Mouse (Mus musculus) Muller cell, postnatal 12 days (primary cell): ENCODE data around the gene Sptan1.
A peak's percentile ranks its signal among the peaks of the same experiment; 100 is the strongest.

Source experiments
- DNase-seq: peaks from one replicate; pipeline ENCODE4 v3.0.0-alpha.2; 2015; ENCODE audit errors: inconsistent ontology term

Sptan1 gene

DNA sequence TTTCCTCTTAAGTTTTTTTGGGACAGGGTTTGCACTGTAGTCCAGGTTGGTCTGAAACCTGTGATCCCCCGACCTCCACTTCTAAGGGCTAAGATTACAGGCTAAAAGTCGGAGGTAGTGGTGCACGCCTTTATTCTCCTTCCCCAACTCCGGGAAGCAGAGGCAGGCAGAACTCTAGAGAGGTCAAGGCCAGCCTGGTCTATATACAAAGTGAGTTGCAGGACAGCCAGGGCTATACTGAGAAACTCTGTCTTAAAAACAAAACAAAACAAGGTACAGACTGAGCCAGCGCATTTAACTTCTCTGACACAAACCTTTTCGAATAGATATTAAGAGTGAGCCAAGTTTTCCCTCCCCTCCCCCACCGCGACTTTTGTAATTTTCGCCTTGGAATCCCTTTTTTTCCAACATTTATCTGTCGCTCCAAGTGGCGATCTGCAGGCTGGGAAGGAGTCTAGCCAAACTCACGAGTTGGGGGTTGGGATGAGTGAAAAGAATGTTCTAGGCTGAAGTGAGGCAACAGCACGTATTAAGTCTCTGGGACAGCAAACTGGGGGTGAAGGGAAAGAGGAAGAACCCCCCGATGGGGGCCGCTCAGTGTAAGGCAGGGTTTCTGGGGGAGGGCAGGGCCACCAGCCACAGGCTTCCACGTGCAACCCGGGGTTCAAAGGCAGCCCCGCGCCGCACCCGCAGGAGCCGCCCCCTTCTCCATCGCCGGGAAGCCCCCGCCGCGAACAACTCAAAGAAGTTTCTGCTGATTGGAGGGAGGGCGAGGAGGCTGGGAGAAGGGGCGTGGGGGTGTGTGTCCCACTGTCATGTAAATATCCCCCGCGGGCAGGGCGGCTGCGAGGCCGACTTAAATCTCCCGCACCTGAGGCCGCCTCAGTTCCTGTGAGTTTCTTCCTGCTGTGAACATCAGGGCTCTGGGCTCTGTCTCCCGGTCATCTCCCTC lies 96.1 kb downstream of the Sptan1 start:
- peak; percentile 71 for DNase-seq

DNA sequence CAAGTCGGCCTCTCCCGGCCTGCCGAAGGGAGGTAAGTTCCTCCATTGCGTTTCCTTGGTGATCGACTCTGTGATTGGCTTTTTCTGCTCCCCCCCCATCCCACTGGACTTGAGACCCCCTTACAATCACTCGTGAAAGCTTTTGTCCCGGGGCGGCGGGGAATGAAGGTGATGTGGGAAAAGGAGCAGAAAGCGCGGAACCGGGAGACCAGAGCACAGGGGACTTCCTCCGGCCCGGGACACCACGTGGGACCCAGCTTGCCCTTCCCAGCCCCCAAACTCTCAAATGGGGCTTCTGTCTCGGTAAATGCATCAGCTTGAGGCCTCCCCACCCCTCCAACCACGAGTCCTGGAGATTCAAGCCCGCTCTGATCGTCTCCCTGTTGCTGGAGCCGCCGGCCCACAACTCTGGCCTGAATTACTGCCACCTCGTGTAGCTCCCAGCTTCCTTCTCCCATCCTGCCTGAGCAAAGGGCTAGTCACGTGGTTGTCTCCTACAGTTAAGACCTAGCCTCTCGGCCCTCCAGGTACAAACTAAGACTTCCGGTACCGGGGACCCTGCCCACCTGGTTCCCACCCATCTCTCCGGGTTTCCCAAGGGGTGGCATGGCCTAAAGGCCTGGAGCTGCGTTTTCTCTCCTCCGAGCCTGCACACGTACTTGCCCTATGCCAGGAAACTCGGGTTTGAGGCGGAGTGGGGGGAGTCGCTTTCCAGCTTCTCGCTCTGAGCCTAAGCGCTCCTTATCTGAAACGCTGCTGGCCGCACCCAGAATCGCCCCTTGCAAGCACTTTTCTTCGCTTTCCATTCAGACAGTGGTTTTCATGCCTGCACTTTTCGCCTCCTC lies 97.1 kb downstream of the Sptan1 start:
- peak; percentile 78 for DNase-seq

DNA sequence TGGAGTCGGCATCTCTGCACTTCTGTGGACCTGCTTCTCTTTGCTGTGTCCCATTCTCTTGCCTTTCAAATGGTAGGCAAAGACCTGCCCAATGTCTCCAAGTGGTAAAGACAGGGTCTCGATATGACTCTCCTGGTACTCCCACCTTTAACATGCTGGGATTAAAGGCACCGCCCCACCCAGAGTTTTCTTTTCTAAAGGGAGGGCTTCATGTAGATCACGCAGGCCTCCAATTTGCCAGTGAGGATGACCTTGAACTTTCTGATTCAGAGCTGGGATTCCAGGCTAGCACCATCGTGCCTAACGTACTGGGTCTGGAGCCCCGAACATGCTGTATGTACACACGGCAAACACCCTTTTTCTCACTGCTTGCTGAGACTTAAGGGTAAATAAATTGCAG lies 97.9 kb downstream of the Sptan1 start:
- no peak for DNase-seq

DNA sequence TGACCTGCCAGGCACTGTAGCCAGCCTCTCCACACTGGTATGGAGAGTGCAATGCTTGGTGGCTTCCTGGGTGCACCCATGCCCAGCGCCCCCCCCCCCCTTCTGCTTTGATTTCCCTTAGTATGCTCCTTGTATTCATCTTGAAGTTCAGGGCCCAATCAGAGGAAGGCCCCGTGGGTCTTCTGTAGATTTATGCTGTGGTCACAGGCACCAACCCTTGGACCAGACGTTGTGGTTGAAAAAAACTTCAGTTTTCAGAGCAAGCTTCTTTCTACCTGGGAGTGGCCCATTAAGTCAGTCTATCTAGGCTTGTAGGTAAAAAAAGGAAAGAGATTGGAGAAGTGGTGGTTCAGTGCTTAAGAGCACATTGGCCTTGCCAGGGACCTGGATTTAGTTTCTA lies 98.4 kb downstream of the Sptan1 start:
- DNase-seq, result no peak

DNA sequence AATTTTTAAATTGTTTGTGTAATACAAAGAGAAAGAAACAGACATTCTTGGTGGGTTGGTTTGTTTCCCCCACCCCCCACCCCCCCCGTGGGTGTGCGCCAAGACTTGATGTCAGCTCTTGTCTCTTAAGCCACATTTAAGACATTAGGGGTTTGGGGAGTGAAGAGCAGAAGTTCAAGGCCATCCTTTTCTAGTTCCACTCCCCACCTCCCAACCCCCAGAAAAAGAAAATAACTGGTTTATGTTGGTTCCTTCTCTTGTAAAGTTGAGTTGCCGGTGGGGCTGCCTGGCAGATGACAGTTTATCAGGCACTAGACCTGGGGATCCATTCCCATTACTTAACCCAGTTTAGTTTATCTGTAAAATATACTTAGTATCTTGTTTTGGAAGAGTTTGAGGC lies 98.9 kb downstream of the Sptan1 start:
- DNase-seq, result no peak

DNA sequence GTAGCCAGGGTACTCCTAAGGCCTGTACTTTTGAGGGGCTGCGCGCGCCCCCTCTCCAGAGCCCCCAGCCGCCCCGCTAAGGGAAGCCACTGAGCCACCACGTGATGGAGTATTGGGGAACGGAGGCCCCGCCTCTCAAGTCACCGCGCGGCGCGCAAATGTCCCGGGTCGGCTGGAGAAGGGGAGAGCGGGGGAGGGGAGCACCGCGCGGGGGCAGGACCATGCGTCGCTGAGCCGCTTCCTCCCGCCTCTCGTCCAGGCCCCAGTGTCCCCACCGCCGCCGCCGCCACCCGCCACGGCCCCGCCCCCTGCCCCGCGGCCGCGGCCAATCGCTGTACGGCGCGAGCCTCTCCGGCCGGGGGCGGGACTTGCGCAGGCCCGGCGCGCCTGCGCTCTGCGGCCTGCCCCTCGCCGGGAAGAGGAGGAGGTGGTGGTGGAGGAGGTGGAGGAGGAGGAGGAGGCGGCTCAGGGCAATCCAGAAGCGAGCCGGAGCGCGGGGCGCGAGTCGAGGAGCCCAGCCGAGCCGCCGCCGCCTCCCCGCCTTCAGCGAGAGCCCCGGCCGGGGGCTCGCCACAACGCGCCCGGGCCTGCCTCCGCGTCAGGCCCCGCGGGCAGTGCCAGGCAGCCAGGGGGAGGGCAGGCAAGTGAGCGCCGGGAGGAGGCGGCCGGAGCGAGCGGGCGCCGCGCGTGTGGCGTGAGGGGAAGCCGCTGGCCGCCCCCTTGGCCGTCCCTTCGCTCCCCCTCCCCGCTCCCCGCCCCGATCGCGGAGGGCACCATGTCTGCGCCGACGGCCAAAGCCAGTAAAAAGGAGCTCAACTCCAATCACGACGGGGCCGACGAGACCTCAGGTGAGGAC lies 100.9 kb downstream of the Sptan1 start:
- peak; percentile 98 for DNase-seq

DNA sequence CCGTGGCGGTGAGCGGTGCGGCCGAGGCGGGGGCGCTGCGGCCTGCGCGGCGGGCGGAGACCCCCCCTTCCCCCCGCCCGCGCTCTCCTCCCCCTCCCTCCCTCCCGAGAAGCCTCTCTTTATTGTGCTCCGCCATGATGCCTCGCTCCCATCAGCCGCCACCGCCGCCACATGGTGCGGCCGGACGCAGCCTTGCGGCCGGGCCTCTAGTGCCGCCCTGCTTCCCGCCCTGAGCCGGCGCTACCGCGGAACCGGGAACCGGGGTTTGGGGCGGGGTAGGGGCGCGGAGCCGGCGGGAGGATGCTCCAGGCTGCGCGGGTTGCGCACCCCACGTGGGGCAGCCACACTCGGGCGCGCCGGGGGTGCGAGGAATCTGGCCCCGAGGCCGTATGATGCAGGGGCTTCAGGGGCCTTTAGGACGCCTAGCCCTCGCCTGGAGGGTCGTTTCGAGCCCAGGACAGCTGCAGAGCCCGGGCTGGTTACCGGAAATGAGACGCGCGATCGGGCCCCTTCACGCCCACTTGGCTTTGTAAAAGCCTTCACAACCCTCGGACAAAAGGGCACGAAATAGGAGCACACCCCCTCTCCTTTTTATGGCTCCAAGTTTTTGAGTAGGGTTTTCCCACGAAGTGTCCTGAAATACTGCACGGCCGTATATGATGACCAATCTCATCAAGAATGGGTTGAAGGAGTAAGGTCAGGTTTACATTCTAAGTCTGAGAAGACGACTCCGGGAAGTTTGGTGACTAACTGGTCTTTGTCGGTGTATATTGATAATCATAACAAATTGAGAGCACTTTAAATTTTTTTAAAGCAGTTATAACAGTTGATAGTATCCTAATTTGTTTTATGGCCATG lies 101.9 kb downstream of the Sptan1 start:
- peak; percentile 50 for DNase-seq

DNA sequence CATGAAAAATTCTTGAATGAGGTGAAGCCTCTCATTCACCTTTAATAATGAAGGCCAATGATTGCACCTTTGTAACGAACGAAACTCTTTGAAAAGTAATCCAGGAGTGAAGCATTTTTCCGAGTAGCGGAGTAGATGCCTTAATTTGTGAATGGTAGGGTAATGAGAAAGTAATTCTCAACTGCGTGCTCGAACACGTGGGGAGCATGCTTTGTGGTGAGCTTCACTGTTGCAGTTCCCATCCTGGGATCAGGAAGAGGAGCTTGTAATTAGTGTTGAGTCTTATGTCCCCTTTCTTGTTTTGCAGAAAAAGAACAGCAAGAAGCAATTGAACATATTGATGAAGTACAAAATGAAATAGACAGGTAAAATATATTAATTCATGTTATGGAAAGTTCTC lies 102.6 kb downstream of the Sptan1 start:
- DNase-seq, result no peak

DNA sequence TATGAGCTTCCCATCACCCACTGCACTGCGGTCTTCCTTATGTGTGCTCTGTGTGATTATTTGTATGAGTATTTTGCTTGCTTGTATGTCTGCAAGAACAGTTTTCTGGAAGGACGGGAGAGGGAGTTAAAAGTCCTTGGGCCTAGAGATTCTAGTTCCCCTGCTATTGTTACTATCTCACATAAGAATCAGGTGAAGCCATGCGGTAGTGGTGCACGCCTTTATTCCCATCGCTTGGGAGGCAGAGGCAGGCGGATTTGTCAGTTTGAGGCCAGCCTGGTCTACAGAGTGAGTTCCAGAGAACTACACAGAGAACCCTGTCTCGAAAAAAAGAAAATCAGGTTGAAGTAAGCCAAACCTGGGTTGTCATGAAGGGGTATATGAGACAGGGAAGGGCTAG lies 107.5 kb downstream of the Sptan1 start:
- DNase-seq, result no peak

DNA sequence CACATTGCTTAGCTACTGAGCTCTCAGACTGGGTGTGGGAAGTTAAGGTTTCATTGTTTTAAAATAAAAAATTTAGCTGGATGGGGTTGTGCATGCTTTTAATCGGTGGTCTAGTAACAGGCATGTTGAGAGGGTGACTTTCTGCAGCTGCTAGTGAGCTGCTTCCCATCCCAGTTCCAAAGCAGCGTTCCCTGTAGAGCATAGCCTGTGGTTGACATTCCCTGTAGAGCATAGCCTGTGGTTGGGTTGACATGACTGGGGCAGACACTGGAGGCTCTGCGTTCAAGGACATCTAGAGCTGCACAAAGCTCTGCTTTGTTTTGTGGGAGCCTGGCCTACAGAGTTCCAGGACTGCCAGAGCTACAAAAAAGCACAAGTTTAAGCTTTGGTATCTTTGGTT lies 107.9 kb downstream of the Sptan1 start:
- DNase-seq, result no peak

DNA sequence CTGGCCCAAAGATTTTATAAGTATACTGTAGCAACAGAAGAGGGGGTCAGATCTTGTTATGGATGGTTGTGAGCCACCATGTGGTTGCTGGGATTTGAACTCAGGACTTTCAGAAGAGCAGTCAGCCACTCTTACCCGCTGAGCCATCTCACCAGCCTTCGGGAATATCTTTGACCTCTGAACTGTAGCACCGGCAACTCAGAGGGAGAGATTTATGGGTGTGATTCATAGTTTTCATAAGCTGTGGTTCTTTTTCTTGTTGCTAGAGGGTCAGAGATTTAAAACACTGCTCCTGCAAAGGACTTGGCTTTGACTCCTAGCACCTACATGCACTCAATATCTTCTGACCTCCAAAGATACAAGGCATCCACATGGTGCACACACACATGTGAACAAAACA lies 110.3 kb downstream of the Sptan1 start:
- no peak for DNase-seq

DNA sequence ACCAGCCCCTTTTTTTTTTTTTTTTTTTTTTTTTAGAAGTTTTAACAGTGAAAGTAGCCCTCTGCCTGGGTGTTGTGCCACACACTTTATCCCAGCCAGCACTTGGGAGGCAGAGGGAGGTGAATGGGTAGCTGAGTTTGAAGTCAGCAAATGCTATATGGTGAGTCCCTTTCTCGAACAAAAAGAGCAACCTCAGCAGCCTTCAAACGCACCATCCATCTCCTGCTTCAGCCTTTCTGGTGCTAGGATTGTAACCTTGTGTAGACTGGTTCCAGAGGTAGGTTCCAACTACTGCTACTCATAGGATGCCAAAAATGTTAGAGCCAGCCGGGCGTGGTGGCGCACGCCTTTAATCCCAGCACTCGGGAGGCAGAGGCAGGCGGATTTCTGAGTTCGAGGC lies 111.1 kb downstream of the Sptan1 start:
- no peak for DNase-seq

DNA sequence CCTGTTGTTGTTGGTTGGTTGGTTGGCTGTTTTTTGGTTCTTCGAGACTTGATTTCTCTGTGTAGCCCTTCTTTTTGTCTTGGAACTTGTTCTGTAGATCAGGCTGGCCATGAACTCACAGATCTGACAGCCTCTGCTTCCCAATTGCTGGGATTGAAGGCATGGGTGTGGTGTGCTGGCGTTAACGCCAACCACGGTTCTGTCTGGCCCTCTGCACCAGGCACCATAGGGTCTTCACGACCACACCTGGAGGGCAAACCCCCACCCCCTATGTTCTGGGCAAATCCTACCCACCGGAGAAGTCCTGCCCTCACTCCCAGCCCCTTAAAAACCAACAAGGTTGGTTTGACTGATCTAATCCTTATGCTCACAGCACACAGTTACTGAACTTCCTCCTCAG lies 111.6 kb downstream of the Sptan1 start:
- DNase-seq, result no peak

DNA sequence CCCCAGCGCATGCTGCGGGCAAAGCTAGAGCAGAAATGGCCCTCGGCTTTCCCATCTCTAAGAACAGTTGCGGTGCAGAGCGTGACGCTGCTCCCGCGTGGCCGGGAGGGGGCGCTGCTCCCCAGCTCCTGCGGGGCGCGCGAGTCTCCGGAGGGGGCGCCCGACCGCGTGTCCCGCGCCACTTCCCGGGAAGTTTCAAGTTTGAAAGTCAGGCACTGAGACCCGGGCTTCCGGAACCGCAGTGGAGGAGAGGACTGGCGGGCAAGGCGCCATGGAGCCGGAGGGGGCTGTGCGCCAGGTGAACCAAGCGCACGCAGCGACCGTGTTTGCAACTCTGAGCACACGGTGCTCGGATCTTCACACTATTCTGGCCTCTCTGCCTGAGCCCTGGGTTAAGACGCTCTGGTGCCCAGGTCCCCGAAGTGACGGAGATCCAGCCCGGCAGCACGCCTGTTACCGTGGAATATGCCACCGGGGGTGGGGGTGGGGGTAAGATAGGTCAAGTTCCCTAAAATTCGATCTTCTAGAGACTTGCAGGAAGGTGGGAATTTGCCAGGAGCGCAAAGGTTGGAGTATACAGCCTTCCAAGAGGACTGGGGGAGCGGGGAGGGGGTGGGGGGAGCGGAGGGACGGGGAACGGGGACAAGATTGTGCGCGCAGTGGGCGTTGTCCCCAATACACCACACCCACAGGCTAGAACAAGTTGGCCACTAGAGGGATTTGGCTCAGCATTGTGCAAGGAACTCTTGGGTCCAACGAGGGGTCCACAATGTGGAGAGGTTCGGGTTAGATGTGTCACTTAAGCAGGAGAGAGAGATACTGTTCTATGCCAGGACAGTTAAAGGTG lies 112.4 kb downstream of the Sptan1 start, which contains the start of gene Pkn3:
TSS of gene Pkn3 (plus strand) at position 183 of the 847 bp plus-strand sequence.
- DNase-seq, result peak; percentile 87

DNA sequence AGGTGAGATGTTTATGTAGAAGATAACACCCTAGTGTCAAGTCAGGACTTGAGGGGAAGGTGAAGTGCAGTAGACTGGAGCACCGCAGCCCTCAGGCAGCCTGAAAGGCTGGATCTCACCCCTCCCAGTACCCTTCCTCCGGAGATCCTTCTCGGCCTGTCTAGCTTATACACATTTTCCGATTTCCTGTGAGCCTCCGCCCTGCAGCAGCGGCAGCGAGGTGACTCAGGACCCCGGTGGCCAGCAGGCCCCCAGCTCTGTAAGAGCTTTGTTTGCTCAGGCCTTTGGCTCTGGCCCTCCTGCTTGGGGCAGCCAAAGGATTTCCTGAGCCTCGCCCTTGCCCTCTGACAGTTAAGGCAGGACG lies 113.0 kb downstream of the Sptan1 start:
- DNase-seq, result peak; percentile 19

DNA sequence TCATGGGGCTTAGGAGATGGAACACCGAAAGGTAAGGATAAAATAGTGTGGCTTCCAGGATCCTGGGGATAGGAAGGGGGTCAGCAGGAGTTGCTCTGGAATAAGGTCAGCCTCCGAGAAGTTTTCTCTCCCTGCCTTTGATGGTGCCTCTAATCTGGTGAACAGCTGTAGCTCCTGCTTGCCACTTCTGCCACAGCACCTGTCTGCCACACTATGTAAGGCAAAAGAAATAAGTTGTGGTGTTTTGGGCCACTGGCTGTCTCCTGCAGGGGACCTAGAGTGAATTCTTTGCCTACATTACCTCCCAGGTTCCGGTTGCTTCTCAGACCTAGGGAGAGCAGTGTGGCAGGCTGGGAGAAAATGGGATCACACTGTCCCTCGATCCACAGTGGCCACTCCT lies 113.4 kb downstream of the Sptan1 start:
- DNase-seq, result no peak

DNA sequence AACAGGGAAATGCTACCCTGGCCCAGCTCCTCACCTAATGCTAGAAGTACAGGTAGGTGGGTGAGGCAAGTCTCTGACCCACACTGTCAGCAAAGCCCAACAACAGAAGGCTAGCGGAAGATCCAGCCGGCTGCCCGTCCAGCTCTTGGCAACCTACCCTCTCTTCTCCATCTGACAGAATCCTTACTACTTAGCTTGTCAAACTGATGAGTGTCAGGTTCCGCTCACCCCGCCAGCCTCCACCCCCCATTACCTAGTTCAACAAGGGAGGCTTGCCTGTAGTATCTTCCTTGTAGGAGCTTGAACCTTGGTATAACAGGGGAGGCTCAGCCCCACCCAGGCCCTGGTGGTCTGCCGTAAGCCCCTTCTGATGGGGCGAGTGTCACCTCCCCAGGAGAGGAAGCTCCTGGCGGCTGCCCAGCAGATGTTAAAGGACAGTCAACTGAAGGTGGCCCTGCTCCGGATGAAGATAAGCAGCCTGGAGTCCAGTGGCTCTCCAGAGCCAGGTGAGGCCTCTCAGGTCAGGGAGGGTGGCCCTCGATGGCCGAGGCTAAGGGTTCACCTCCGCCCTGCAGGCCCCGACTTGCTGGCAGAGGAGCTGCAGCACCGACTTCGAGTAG lies 114.9 kb downstream of the Sptan1 start:
- no peak for DNase-seq
